Mouse (Mus musculus) cerebellum, postnatal 25 days (tissue): ENCODE results near the gene Coro6.

Experiments used
- DNase-seq, 2 experiments: peaks; one replicate each; pipeline ENCODE4 v3.0.0; 2021; ENCODE audit warnings: mixed read lengths in 2 of 2

Coro6 gene

DNA sequence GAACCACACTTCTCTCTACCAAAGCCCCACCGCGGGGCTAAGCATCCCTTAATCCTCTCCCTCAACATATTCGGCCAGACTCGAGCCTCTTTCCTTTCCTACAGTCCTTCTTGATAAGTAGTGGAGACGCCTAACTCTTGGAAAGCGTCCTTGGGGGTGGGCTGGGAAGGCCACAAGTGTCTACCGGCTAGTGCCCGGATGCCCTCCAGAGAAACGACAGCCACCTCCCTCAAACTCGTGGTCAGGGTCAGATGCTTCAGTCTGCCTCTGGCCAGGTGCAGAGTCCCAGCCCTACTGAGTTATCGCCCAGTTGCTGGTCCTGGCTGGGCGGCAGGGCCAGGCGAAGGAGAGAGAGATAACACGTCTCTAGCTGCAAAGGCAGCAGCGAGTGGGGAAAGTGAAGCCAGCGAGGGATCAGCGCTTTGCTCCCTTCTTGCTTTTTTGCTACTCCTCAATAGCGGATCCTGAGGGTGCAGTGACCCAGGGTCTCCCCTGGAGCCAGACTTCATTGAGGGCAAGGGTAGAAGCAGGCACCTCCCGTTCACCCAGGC is 52.1 kb downstream of the Coro6 start:
- peak in 1 of 2 experiments; percentile 24 for DNase-seq

DNA sequence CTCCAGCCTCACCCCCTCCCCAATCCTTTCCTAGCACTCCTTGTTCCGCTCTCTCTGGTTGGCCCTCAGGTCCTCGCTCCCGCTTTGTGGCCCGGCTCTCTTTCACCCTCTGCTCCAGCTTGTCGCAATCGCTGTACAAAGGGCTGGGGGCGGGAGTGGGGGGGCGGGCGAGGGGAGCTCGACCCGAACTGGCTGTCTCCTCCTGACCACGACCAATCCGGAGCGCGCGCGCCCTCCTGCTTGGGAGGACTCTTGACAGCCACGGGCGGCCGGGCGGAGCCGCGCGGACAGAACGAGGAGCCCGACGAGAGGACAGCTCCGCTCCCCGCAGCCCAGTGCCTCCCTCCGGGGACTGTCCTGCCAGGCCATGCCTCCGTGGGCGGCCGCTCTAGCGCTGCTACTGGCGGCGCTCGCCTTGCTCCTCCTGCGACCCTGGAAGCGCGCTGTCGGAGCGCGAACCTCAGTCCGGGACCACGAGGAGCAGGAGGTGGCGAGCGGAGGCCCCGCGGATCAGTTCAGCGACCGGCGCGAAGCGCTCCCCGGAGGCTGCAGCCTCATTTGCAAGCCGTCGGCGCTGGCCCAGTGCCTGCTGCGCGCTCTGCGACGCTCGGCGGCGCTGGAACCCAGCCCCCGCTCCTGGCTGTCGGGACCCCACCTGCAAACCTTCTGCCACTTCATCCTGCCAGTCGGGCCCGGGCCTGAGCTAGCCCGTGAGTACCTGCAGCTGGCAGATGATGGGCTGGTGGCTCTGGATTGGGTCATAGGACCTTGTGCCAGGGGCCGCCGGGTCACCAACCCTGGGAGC is 52.8 kb downstream of the Coro6 start, which contains the start of gene Abhd15:
Abhd15 (plus strand) TSS at position 290 of the 805 bp plus-strand sequence.
- DNase-seq: peak; percentile 64 to 71

DNA sequence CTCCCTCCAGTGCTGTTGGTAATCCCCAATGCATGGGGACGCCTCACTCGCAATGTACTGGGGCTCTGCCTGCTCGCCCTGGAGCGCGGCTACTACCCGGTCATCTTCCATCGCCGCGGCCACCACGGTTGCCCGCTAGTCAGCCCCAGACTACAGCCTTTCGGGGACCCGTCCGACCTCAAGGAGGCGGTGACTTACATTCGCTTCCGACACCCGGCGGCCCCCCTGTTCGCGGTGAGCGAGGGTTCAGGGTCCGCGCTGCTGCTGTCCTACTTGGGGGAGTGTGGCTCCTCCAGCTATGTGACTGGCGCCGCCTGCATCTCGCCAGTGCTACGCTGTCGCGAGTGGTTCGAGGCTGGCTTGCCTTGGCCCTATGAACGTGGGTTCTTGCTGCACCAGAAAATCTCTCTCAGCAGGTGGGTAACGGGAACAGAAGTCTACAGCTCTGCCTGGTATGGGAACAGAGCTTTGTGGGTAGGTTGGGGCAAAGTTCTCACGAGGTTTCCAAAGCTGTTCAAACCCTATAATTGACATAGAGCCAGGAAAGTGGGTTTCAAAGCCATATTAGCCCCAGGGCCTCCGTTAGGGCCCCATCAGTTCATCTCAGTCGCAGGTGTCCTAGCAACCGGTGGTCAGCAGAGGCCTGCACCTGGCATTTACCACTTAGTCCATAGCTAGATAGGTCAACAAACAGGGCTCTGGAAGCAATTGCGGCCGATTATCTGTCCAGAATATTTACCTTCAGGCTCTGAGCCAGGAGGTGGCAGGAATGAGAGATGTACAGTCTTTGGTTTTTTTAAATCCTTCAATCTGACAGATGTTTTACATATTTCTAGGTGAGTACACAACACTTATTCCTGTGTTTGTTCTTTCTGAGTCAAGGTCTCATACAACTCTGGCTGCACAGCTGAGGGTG is 53.7 kb downstream of the Coro6 start, which contains the start of gene Trp53i13:
Trp53i13 (minus strand) TSS at position 344 of the 916 bp plus-strand sequence.
- no peak for DNase-seq

DNA sequence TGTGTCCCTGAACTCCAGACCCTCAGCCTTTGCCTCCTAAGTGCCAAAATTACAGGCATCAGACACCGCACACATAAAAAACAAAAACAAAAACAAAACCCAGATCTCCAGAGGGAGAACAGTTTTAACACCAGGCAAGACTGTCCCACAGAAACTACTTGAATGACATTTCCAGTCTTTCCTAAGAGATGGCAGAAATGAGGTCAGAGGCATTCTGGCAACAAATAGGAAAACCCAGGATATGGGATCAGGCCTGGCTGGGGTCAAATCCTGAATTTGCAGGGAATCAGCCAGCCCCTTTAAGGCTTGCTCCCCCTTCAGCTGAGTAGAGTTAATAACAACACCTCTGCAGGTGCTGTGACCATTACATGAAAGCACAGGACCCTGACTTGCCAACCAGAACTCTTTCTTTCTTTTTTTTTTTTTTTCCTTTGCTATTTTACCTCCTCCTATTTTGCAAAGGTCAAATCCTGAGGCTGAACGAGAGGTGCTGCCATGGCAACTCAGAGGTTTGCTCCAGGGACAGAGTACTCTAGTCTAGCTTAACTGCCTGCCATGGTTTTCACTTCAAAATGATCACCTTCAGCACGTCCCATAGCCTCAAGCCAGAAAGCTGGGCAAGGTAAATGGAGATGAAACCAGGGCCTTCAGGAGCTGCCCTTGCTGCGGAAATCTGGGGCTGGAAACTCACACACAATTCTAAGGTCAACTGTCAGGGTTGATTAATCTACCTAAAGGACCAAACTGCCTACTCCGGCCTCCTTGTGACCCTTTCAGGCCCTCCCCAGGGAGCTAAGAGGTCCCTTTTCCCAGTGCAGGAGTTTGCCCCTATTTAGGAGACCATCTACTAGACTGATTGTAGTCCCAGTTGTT is 54.6 kb downstream of the Coro6 start:
- DNase-seq: no peak

DNA sequence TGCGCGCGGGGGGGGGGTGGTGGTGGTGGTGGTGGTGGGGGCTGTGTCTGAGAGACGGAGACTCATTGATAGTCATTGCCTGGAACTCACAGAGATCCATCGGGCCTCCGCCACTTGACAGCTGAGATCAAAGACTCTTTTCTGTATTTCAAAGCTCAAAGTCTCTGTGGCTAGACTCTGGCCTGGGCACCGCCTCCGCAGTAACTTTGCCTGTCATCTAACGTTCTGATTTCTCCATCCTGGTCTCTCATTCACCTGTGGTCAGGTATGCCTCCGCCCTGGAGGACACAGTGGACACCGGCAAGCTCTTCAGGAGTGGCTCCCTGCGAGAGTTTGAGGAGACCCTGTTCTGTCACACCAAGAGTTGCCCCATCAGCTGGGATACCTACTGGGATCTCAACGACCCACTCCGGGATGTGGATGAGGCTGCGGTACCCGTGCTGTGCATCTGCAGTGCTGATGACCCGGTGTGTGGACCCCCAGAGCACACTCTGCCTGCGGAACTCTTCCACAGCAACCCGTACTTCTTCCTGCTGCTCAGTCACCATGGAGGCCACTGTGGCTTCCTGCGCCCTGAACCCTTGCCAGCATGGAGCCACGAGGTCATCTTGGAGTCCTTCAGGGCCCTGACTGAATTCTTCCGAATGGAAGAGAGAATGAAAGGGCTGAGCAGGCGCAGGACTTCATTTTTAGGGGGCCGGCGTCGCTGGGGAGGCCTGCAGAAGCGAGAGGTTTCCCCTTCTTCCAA is 56.0 kb downstream of the Coro6 start:
- DNase-seq: peak in 1 of 2 experiments; percentile 10

DNA sequence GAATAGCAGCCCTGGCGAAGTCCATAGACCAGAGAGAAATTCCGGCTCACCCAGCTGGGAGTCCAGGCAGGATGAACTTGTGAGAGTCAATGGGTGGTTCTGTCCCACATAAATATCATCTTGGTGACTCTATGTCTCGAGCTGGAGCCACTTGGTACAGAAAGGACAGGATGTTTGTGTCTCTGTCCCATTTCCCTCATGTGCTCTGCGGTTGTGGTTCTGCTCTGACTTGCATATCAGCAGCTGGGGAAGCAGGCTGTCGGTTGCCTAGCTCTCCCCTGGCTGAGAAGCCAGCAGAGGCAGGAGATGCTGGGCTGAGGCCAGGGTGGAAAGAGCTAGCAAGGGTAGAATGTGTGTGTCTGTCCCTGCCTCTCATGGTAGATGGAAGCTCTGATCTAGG is 56.8 kb downstream of the Coro6 start, which contains the start of gene Gm10392:
Gm10392 (minus strand) TSS at position 156 of the 400 bp plus-strand sequence.
- DNase-seq: peak in 1 of 2 experiments; percentile 7
